Mouse (Mus musculus) C2C12 (cell line): ENCODE results near the gene Kpna7. TPM values are rescaled to one million over a fixed set of nuclear protein-coding genes. Genes with fewer than 3 reads are reported as not detected.
"Not testable (repeated sequence)": the region's sequence is repeated elsewhere in the genome, so short reads cannot be mapped to it uniquely, and the experiment has no call there.

Source experiments
- H3K27me3 ChIP-seq: one replicate; pipeline ENCODE4 v1.6.1; 2011; ENCODE audit not compliant: control insufficient read depth, insufficient read depth, insufficient read length
- H3K36me3 ChIP-seq: one replicate; pipeline ENCODE4 v1.6.1; 2011; ENCODE audit not compliant: control insufficient read depth, insufficient read depth
- H3K4me3 ChIP-seq: one replicate; pipeline ENCODE4 v1.5.1; 2011; ENCODE audit warnings: mild to moderate bottlenecking, control low read depth; ENCODE audit not compliant: poor library complexity, insufficient read depth, severe bottlenecking
- H3K79me2 ChIP-seq: one replicate; pipeline ENCODE4 v1.6.1; 2011; ENCODE audit not compliant: control insufficient read depth, insufficient read depth
- H3K79me3 ChIP-seq: one replicate; pipeline ENCODE4 v1.6.1; 2011; ENCODE audit warnings: low read depth, control low read depth
- H3ac ChIP-seq: one replicate; pipeline ENCODE3; 2011; ENCODE audit warnings: low read depth; ENCODE audit not compliant: control insufficient read depth, insufficient read length
- CEBPB ChIP-seq: IDR thresholded peaks from one replicate; pipeline ENCODE4 v1.6.1; 2011; ENCODE audit warnings: low read depth, mild to moderate bottlenecking, control low read depth, moderate library complexity
- CTCF ChIP-seq: IDR thresholded peaks from one replicate; pipeline ENCODE4 v1.5.1; 2011; ENCODE audit not compliant: control insufficient read depth, insufficient read depth, insufficient read length
- FOSL1 ChIP-seq: IDR thresholded peaks from one replicate; pipeline ENCODE4 v1.8.0; 2011; ENCODE audit warnings: mild to moderate bottlenecking, low read length; ENCODE audit not compliant: poor library complexity, insufficient read depth, severe bottlenecking
- MAX ChIP-seq: IDR thresholded peaks from one replicate; pipeline ENCODE4 v1.6.1; 2011; ENCODE audit warnings: mild to moderate bottlenecking, control low read depth
- MYOD1 ChIP-seq: IDR thresholded peaks from one replicate; pipeline ENCODE4 v1.6.1; 2011; ENCODE audit warnings: low read depth; ENCODE audit not compliant: control insufficient read depth, insufficient read length
- MYOG ChIP-seq: IDR thresholded peaks from one replicate; pipeline ENCODE4 v1.6.1; 2011; ENCODE audit not compliant: control insufficient read depth, insufficient read length; ENCODE audit errors: extremely low read depth
- USF1 ChIP-seq: IDR thresholded peaks from one replicate; pipeline ENCODE4 v1.6.1; 2011; ENCODE audit warnings: low read depth, mild to moderate bottlenecking, control low read depth, moderate library complexity
- polyA plus RNA-seq: library from polyadenylated mRNA; unstranded; fragments of >200 nt; fragmentation: generic; extraction: Trizol; gene quantifications from one replicate; pipeline ENCODE4 v1.2.1, GENCODE M21; 2012; ENCODE audit warnings: missing spikeins

Kpna7 gene
- polyA plus RNA-seq, 1 experiment, result not detected

- not testable (repeated sequence) for H3K36me3 ChIP-seq, H3K79me2 ChIP-seq, H3K79me3 ChIP-seq, H3ac ChIP-seq, H3K4me3 ChIP-seq, H3K27me3 ChIP-seq
Observed at GRCm38 (mm10) chr5:145016761-145017160, 67.1 kb downstream of the Kpna7 start.

- Histone ChIP-seq H3K36me3 (no peaks in the 10 kb centered on the region), H3K79me3 (no peaks in the 10 kb centered on the region), H3K4me3 (no peak overlapping the region)
Observed at GRCm38 (mm10) chr5:145014278-145014677, 69.6 kb downstream of the Kpna7 start.

GRCm38 (mm10) chr5:145008878-145009659, 74.8 kb downstream of the Kpna7 start:
- Histone ChIP-seq H3K36me3 (no peaks in the 10 kb centered on the region), H3K27me3 (peaks cover 16% of the 10 kb centered on the region), H3K79me3 (no peaks in the 10 kb centered on the region), H3ac (no peak overlapping the region), H3K79me2 (no peaks in the 10 kb centered on the region), H3K4me3 (no peak overlapping the region)
- no peak for TF ChIP-seq CTCF
- TF ChIP-seq MYOD1, result no peak
- TF ChIP-seq USF1, result no peak
- no peak for TF ChIP-seq MAX
- no peak for TF ChIP-seq CEBPB
- no peak for TF ChIP-seq FOSL1
- no peak for TF ChIP-seq MYOG

More at GRCm38 (mm10) chr5:145014278-145014677, 69.6 kb downstream of the Kpna7 start:
- TF ChIP-seq CTCF (no peak), USF1 (no peak), MYOD1 (no peak), MYOG (no peak), FOSL1 (no peak), MAX (no peak), CEBPB (no peak)
- Histone ChIP-seq H3ac (no peak overlapping the region), H3K27me3 (peaks cover 15% of the 10 kb centered on the region), H3K79me2 (no peaks in the 10 kb centered on the region)

GRCm38 (mm10) chr5:145005596-145005995, 78.2 kb downstream of the Kpna7 start:
- Histone ChIP-seq H3K79me3 (no peaks in the 10 kb centered on the region), H3K27me3 (peaks cover 5% of the 10 kb centered on the region), H3K79me2 (no peaks in the 10 kb centered on the region), H3ac (no peak overlapping the region), H3K4me3 (no peak overlapping the region), H3K36me3 (no peaks in the 10 kb centered on the region)
- TF ChIP-seq MAX (no peak), MYOG (no peak), CTCF (no peak), CEBPB (no peak), FOSL1 (no peak), USF1 (no peak), MYOD1 (no peak)

GRCm38 (mm10) chr5:145004495-145004894, 79.3 kb downstream of the Kpna7 start:
- Histone ChIP-seq H3K36me3 (no peaks in the 10 kb centered on the region), H3K79me3 (no peaks in the 10 kb centered on the region), H3K4me3 (no peak overlapping the region), H3K27me3 (peaks cover 5% of the 10 kb centered on the region), H3K79me2 (no peaks in the 10 kb centered on the region), H3ac (no peak overlapping the region)
- TF ChIP-seq MAX (no peak), USF1 (no peak), CEBPB (no peak), MYOD1 (no peak), FOSL1 (no peak), CTCF (no peak), MYOG (no peak)

- Histone ChIP-seq H3ac (no peak overlapping the region), H3K4me3 (no peak overlapping the region), H3K79me3 (no peaks in the 10 kb centered on the region), H3K79me2 (no peaks in the 10 kb centered on the region), H3K27me3 (no peaks in the 10 kb centered on the region), H3K36me3 (no peaks in the 10 kb centered on the region)
- TF ChIP-seq MYOD1 (no peak), FOSL1 (no peak), USF1 (no peak), MYOG (no peak), CTCF (no peak), CEBPB (no peak), MAX (no peak)
Observed at GRCm38 (mm10) chr5:145003362-145003761, 80.5 kb downstream of the Kpna7 start.
